Mouse (Mus musculus) left cerebral cortex, postnatal 36 days (tissue): ENCODE data around the gene Pnma1. TPM values are rescaled to one million over a fixed set of nuclear protein-coding genes. Genes with fewer than 3 reads are reported as not detected.

Experiments used
- DNase-seq, 2 experiments: peaks; one replicate each; pipeline ENCODE4 v3.0.0; 2021 to 2022; ENCODE audit warnings: low spot score in 2 of 2, mixed read lengths in 1 of 2
- intact Hi-C: fragments of 180-260 bp; cut with DNase I; formaldehyde crosslinking; loops from one replicate; pipeline ENCODE4 v1.15.1; 2025
- total RNA-seq, 2 experiments: library from RNA; stranded (reverse); gene quantifications; 2 replicates each; pipeline ENCODE4 v1.2.3; 2021

The Pnma1 gene
- total RNA-seq, 2 experiments from 2014 or later = 3.6 to 6.0 TPM

- no peak for DNase-seq
- intact Hi-C loops = no loop called here
These were observed 31.8 kb upstream of the Pnma1 start for GRCm38 (mm10) chr12:84180090-84180489.

GRCm38 (mm10) chr12:84178652-84179445, 30.6 kb upstream of the Pnma1 start:
- intact Hi-C loops = loop anchor here (5.0 kb wide), 1 partner anchor 38 kb away; the partner anchor contains the start of gene Elmsan1
- DNase-seq = no peak

GRCm38 (mm10) chr12:84178052-84178451, 29.8 kb upstream of the Pnma1 start:
- DNase-seq = no peak

GRCm38 (mm10) chr12:84176886-84177765, 28.8 kb upstream of the Pnma1 start:
- intact Hi-C loops = loop anchor here (5.0 kb wide), 1 partner anchor 40 kb away; the partner anchor contains the start of gene Elmsan1
- no peak for DNase-seq

More at GRCm38 (mm10) chr12:84178052-84178451, 29.8 kb upstream of the Pnma1 start:
- intact Hi-C loops = loop anchor here (5.0 kb wide), 1 partner anchor 39 kb away; the partner anchor contains the start of gene Elmsan1

- DNase-seq = peak; percentile 41 to 48
- intact Hi-C loops = loop anchor here (5.0 kb wide), 1 partner anchor 41 kb away; the partner anchor contains the start of gene Elmsan1
These were observed 28.0 kb upstream of the Pnma1 start for GRCm38 (mm10) chr12:84176126-84176769.

GRCm38 (mm10) chr12:84175659-84176061, 27.4 kb upstream of the Pnma1 start:
- DNase-seq = peak; percentile 82 to 86
- intact Hi-C loops = loop anchor here (5.0 kb wide), 1 partner anchor 42 kb away; the partner anchor contains the start of gene Elmsan1

GRCm38 (mm10) chr12:84174871-84175270, 26.6 kb upstream of the Pnma1 start:
- no peak for DNase-seq
- intact Hi-C loops = loop anchor here (5.0 kb wide), 1 partner anchor 42 kb away; the partner anchor contains the start of gene Elmsan1

GRCm38 (mm10) chr12:84174190-84174811, 26.0 kb upstream of the Pnma1 start:
- no peak for DNase-seq
- intact Hi-C loops = no loop called here

- DNase-seq = no peak
- intact Hi-C loops = no loop called here
These were observed 25.1 kb upstream of the Pnma1 start for GRCm38 (mm10) chr12:84173309-84173915.

GRCm38 (mm10) chr12:84172862-84173261, 24.6 kb upstream of the Pnma1 start:
- intact Hi-C loops = no loop called here
- DNase-seq = peak in 1 of 2 experiments; percentile 50

GRCm38 (mm10) chr12:84172216-84172615, 23.9 kb upstream of the Pnma1 start:
- intact Hi-C loops = no loop called here

GRCm38 (mm10) chr12:84170610-84171009, 22.3 kb upstream of the Pnma1 start:
- intact Hi-C loops = no loop called here
- no peak for DNase-seq

More at GRCm38 (mm10) chr12:84172216-84172615, 23.9 kb upstream of the Pnma1 start:
- no peak for DNase-seq

GRCm38 (mm10) chr12:84165631-84166373, 17.5 kb upstream of the Pnma1 start:
- DNase-seq = no peak
- intact Hi-C loops = loop anchor here (10.0 kb wide), 1 partner anchor 149 kb away; the partner anchor contains the start of gene Zfp410

GRCm38 (mm10) chr12:84163586-84164110, 15.4 kb upstream of the Pnma1 start:
- intact Hi-C loops = loop anchor here (2.0 to 10.0 kb wide), 2 partner anchors 85 to 151 kb away; partner anchors contain the start of gene Zfp410

GRCm38 (mm10) chr12:84163133-84163532, 14.8 kb upstream of the Pnma1 start:
- intact Hi-C loops = loop anchor here (2.0 to 10.0 kb wide), 2 partner anchors 86 to 152 kb away; partner anchors contain the start of gene Zfp410
- no peak for DNase-seq

More at GRCm38 (mm10) chr12:84163586-84164110, 15.4 kb upstream of the Pnma1 start:
- DNase-seq = no peak

- intact Hi-C loops = loop anchor here (2.0 to 10.0 kb wide), 2 partner anchors 87 to 153 kb away; partner anchors contain the start of gene Zfp410
- DNase-seq = no peak
These were observed 13.5 kb upstream of the Pnma1 start for GRCm38 (mm10) chr12:84161616-84162433.
